9 mouse cellular contexts compared by ENCODE assay signal in the genomic region with DNA sequence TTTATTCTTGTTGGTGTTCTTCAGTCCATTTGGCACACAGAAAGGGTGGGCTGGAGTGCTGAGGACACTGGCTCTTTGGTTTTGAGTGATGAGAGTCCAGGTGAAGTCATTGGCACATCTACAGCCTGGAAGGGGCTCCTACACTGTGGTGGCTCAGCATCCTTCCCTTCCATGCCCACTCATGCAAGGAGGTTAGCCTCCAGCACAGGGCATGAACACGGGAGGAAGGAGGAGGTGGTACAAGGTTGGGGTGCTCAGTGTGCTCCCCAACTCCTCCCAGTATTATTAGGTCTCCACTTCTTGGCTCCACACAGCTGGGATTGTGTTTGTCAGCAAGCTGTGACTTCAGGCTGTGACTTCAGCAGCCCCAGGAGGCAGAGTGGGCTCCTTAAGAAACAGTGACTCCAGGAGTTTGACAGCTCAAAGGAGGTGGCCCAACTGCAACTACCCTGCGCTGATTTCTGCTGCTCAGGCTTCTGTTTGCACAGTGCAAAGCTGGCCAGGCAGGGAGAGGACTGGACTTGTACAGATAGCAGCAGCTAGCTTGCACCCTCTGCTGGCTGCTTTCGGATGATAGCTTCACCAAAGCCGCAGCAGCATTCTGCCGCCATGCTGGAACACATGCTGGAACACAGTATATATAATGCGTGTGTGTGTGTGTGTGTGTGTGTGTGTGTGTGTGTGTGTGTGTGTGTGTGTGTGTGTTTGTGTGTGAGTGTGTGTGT. TPM values are rescaled to one million over a fixed set of nuclear protein-coding genes. Genes with fewer than 3 reads are reported as not detected.
DNase-seq lines count a peak whose midpoint lies in the region; ATAC-seq and TF ChIP-seq lines count a peak whose summit lies in the region.
"Had no signal": no experiment of that assay in that cellular context is flagged by ENCODE, and none has a peak within 500 bp of the region (broad histone marks: within the 10 kb centered on the region; RNA-seq: fewer than 3 reads in every experiment).

No protein-coding gene starts in this region.

- WGBS in forebrain, embryonic 16.5 days, result 8% methylated on average over 6 of the region's 6 CpGs

- intact Hi-C loops in heart, postnatal 14 days (cut with DNase I), result loop anchor here (2.0 kb wide), 1 partner anchor 131 kb away; the partner anchor contains the start of gene Rhou

- ATAC-seq in forebrain, embryonic 16.5 days, result peak; percentile 93

- DNase-seq in MN1 (ENCODE audit: low spot score), result peak; percentile 95
- DNase-seq in cerebellum, adult 18-20 months, result peak; percentile 88 to 92
- DNase-seq in heart, postnatal 14 days, result peak; percentile 79 to 84
- DNase-seq in layer of hippocampus, adult 2 months (ENCODE audit: low spot score in 2 of 2), result peak; percentile 77 to 86
- peak; percentile 73 to 80 for DNase-seq in lung, adult 18-20 months
- peak; percentile 62 for DNase-seq in ovary, postnatal 14 days (ENCODE audit: low spot score)
- peak; percentile 88 for DNase-seq in urinary bladder, postnatal 14 days (ENCODE audit: low spot score)

- no peak overlapping the region for H3K4me2 ChIP-seq in forebrain, embryonic 16.5 days (ENCODE audit: low read length)

- H3K27me3 ChIP-seq in forebrain, embryonic 16.5 days (replicated peaks; ENCODE audit: control insufficient read depth, insufficient read depth, low read length), result no peaks in the 10 kb centered on the region

- no peak overlapping the region for H3K27ac ChIP-seq in forebrain, embryonic 16.5 days (ENCODE audit: low read length)
- peak overlapping the region; percentile 63 for H3K27ac ChIP-seq in layer of hippocampus, adult 2 months
- H3K27ac ChIP-seq: macrophage had no signal

- no peak overlapping the region for H3K4me3 ChIP-seq in forebrain, embryonic 16.5 days (replicated peaks; ENCODE audit: low read length)
- no peak overlapping the region for H3K4me3 ChIP-seq in layer of hippocampus, adult 2 months

- peak; percentile 80 for TF ChIP-seq CTCF in layer of hippocampus, adult 2 months (conservative IDR thresholded peaks at IDR 0.05)

- H3K9ac ChIP-seq in forebrain, embryonic 16.5 days (replicated peaks; ENCODE audit: low read depth, low read length), result no peak overlapping the region

- no peaks in the 10 kb centered on the region for H3K4me1 ChIP-seq in forebrain, embryonic 16.5 days (replicated peaks; ENCODE audit: control insufficient read depth, insufficient read depth, low read length)

- no peaks in the 10 kb centered on the region for H3K36me3 ChIP-seq in forebrain, embryonic 16.5 days (ENCODE audit: control insufficient read depth, insufficient read depth)

- no peaks in the 10 kb centered on the region for H3K9me3 ChIP-seq in forebrain, embryonic 16.5 days (ENCODE audit: control insufficient read depth, low read length)

RNA-seq across cellular contexts. Expression of gene Rab4a, which starts 22.1 kb away (rescaled TPM):
- polyA plus RNA-seq in forebrain, embryonic 16.5 days (2015; fragmentation: Nextera tagmentation; extraction: Ambion mirVana), result 82.6 and 83.8 TPM in 2 replicates
- total RNA-seq in heart, postnatal 14 days (2021), result 1 to 10 TPM; 7.8 to 7.9 TPM
- total RNA-seq in layer of hippocampus, adult 2 months (2021), result 10 to 100 TPM; 41.8 to 48.0 TPM

Comparison
In these comparisons a context has a peak if more than half of its experiments do, and no peak if none do; other contexts are left out.
1. RNA of gene Rab4a, which starts 22.1 kb away (total RNA-seq): 41.8 to 48.0 TPM in layer of hippocampus, adult 2 months; 7.8 to 7.9 TPM in heart, postnatal 14 days; every median in the first group is over 4 times any median in the second.
2. Peak in every context shown above with its lines, with median percentiles within 50 percentile points of each other: DNase-seq.